Mouse (Mus musculus) left cerebral cortex, adult 9 months (tissue): ENCODE data around the gene Paqr8.

ENCODE experiments used
- DNase-seq, 2 experiments: peaks; one replicate each; pipeline ENCODE4 v3.0.0; 2022; ENCODE audit warnings: low spot score in 2 of 2

The Paqr8 gene

DNA sequence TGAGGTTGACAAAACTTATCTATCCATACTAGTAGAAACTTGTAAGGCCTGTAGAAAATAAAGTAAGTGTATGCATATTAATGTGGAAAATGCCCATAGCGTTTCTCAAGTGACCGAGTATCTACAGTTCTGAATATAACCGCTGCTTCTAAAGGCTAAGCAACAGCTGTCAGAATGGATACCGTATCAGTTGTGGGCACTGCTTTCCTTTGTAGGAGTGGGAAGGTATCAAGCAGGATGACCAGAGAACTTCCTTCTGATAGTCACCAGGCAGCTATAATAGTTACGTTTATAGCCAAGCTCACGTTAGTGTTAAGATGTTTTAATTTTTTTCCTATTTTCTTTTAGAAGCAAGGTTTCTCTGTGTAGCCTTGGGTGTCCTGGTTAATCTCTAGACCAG, 83.0 kb downstream of the Paqr8 start:
- DNase-seq: no peak

- DNase-seq: no peak
These were observed 84.1 kb downstream of the Paqr8 start for GRCm38 (mm10) chr1:20974341-20975135.

- no peak for DNase-seq
These were observed 90.1 kb downstream of the Paqr8 start for GRCm38 (mm10) chr1:20980553-20980952.

GRCm38 (mm10) chr1:20981764-20982163, 91.4 kb downstream of the Paqr8 start:
- DNase-seq: no peak

DNA sequence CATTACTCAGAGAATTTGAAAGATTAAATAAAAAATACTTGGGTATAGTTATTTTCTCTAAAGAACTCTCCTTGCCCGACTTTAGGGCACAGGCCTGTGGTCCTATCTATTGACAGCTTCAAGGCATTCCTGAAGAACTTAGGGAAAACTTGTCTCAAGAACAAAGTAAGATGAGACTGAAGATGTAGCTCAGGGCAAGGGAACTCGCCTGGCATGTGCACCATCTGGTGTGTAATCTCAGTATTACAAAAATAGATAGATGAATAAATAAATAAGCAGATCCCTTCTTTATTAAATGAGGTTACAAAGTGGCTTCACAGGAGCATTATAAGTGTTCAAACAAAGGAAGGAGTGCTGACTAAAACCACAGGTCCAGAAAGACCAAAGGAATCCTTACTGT, 93.7 kb downstream of the Paqr8 start:
- DNase-seq: no peak

DNA sequence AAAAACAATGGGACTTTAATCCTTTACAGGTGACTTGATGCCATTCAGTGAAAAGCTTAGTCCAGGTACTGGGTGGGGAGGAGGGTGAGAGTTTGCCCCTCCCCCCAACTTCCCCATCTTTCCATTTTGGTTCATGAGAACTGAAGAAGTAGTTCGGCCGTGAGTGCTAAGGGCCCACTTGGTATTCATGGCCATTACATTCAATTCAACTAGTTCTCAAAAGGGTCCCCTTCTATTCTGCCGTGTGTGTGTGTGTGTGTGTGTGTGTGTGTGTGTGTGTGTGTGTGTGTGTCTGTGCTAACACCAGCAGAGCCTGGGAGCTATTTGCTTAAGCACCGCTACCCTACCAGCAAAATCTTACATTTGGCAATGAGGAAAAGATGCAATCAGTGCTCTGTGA, 94.2 kb downstream of the Paqr8 start:
- DNase-seq: no peak

DNA sequence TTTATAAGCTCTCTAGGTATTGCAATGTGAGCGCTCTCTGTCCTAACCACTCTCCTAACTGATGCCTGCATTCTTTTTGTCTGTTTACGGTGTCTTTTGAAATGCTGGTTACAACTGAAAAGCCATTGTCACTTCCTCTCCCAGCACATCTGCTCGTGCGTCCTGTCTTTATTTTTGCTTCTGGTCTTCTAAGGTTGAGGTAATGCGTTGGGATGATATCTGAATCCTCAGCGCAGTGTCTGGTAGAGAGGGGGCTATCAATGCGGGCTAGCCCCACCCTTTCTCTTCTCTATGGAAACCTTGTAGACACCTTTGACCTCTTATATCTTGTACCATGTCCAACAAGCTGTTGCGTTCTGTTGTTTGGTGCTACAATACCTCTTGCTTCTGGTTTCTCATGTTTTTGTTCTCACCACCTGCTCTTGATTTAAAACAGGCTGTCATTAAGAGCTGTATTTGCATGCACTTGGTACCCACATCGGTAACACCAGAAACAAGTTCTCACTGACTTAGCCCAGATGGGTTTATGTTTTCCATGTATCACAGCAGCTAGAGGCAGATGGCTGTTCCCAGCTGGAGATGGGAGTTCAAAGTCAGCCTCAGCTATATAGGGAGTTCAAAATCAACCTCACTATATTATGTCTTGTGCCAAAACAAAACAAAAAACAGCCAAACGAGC, 96.1 kb downstream of the Paqr8 start:
- DNase-seq: no peak
